Mouse (Mus musculus) adrenal gland, postnatal 4 days (tissue): ENCODE results near the gene Sugct. TPM values are rescaled to one million over a fixed set of nuclear protein-coding genes. Genes with fewer than 3 reads are reported as not detected.
A peak's percentile ranks its signal among the peaks of the same experiment; 100 is the strongest.

Experiments used
- DNase-seq, 2 experiments: peaks; one replicate each; pipeline ENCODE4 v3.0.0; 2021 to 2022; ENCODE audit warnings: low spot score in 2 of 2, mixed read lengths in 2 of 2
- long read RNA-seq, 2 experiments: library from polyadenylated mRNA; stranded (forward); transcript quantifications; one replicate each; pipeline ENCODE4 v2.0.0; 2021
- total RNA-seq, 2 experiments: library from RNA; stranded (reverse); gene quantifications; 2 replicates each; pipeline ENCODE4 v1.2.3; 2021

Gene Sugct
- total RNA-seq: 10 to 100 TPM in 1 of 2 experiments, 1 to 10 TPM in 1; 9.5 to 11.7 TPM
- long read RNA-seq, experiment 1, transcript Sugct-202 (3 exons, 1,351 nt): major isoform, 6 of 13 reads
- long read RNA-seq, experiment 1, partial matches to known transcripts: 2 of 13 reads
- long read RNA-seq, experiment 1, other reads (novel, unspliced or antisense): 5 of 13 reads
- long read RNA-seq, experiment 2, transcript Sugct-202 (3 exons, 1,351 nt): major isoform, 5 of 7 reads
- long read RNA-seq, experiment 2, partial matches to known transcripts: 1 of 7 reads
- long read RNA-seq, experiment 2, other reads (novel, unspliced or antisense): 1 of 7 reads

DNA sequence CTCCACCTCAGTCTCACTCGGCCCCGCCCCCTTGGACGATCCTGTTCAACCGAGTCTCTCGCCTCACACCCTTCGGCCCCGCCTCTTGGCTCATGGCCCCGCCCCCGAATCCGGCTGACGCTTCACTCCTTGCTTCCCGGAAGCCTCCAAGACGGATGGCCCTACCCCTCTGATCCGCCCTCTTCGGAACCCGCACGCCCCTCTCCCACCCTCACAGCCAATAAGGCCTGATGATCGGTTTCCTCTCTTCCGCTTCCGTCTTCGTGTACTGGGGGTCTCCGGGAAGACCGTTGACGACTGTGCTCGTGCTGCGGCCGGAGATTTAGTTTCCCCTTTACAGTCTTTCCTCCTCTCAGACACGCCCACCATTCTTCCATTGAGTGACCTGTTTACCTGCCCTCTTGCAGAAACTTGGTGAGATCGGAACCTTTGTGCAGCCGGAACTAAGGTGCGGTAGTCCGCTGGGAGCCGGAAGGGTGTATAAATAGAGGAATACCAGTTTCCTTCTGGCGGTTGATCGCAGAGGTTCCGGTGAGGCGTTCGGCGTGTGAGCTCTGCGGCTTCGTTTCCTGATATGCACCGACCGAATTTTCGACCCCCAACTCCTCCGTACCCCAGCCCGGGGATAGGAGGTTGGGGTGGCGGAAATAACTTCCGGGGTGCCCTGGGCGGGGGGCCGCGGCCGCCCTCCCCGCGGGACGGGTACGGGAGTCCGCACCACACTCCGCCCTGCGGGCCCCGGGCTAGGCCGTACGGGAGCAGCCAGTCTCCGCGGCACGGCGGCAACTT is at the start of gene Sugct, which contains the start of gene Mplkip:
TSS of gene Sugct (minus strand) at position 643 of the 789 bp plus-strand sequence.
TSS of gene Mplkip (plus strand) at position 282 of the 789 bp plus-strand sequence.
- DNase-seq: peak; percentile 99 to 100

DNA sequence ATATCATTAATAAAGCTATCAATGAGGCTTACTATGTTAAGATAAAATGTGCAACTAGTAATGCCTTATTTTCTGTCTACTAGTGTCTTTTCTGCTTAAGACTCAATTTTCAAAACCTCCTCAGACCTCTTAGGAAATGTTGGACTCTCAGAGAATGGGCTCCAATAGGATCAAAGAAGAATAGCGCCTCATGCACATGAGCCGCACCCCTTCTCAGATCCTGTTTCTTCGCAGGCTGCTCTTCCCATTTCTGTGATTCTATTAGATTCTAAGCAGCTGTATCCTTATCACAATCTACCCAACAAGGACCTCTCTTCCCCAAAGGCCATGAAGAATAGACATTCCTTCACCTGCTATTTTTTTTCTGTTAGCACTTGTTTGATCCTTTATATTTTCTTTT is 33.4 kb upstream of the Sugct start:
- DNase-seq: no peak

DNA sequence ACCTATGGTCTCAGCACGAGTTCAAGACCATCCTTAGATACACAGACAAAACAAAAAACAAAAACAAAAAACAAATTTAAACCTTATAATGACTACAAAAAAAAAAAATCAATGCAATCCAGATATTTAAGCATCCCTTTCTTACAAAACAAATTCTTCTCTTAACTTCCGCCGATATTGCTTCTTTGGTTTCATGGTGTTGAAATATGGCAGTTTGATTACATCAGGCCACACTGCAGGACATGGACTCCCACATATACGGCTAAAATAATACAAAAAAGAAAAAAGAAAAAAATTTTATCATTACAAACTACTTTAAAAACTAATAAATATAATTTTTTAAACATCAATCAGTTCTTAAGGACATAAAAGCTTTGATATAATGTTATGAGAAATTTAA is 32.6 kb upstream of the Sugct start:
- DNase-seq: no peak

DNA sequence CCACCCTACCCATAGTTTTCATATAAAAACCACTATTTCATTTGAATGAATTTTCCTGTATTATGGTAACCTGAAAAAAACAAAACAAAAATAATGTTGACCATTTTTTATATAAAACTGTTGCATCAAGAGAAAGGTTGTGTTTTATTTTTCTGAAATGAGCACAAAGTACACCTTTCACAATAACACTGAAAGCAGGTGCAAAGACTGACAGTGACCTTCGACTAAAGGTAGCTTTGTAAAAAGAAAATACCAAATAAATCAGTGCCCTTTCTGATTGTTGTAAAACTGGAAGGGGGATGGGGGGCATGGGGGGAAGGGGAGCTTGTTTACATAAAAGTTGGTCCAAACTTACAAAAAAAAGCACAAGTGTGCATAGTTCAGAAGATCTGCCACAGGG is 22.0 kb upstream of the Sugct start:
- DNase-seq: no peak

DNA sequence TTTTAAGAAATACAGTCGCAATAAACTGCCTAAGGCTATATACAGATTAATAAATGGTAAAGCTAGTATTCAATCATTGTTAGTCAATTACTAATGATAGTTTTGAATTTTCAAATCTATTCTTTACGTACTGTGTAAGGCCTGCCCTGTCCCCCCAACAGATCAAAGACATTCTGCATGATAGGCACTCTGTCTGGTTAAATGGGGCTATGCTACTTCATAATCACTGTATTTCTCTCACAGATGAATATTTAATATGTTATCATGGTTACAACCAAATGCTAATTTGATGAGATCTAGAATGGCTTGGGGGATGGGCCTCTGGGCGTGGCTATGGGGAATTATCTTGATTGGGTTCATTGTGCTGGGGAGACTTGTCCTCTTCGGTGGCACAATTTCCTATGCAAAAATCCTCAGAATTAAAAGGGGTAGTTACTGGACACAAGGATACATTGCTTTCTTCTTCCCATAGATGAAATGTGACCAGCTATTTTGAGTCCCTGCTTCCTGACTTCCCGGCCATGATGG is 13.5 kb upstream of the Sugct start:
- no peak for DNase-seq

DNA sequence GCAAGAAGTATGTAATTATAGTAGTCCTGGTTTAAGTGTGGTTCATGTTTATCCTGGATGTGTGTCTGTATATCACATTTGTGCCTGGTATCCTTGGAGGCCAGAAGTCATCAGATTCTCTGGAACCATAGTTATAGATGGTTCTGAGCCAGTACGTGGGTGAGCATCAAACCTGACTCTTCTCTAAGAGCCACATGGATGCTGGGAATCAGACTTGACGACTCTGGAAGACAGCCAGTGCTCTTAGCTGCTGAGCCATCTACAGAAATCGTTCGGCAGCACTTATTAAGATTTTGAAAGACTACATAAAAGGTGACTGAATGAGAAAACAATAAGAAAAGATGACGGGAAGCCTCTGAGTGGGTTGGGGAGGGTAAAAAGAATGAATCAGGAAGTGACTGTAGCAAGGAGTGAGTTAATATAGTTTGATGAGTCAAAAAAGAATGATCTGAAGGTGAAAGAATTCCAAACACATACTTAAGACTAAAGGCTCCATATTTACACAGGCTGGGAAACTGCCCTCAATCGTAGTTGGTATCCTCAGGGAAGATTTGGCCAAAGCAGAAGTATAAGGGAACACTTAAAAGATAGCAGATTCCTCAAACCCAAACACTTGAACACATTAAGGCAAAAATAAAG is 10.0 kb upstream of the Sugct start:
- DNase-seq: no peak

DNA sequence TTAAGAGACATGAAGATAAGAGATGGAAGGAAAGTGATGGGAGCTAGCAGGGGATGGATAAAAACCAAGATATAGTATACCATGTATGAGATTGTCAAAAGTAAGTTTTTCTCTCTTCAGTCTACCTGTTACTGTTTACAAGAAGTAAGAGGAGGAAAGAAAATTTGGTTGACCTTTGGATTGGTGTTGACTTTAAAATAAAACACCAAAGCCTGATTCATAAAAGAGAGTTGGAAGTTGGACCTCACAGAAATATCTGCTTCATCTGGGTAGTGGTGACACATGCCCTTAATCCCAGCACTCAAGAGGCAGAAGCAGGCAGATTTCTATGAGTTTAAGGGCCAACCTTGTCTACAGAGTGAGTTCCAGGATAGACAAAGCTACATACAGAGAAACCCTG is 7.0 kb upstream of the Sugct start:
- no peak for DNase-seq

DNA sequence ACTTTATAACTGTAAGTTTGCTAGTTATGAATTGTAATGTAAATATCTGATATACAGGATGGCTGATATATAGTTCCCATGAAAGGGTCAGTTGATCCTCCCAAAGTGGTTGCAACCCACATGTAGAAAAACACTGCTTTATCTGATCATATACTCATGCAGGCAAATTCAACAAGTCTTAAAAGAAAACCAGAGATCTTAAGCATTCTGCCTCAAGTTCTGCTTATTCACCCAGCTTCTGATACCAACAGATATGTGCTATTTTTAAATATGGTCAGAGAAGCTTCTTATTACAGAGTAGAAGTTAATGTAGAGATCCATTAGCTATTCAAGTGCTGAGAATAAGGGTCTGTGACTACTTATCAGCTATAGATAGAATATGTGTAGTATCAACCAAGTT is 6.0 kb upstream of the Sugct start:
- no peak for DNase-seq

DNA sequence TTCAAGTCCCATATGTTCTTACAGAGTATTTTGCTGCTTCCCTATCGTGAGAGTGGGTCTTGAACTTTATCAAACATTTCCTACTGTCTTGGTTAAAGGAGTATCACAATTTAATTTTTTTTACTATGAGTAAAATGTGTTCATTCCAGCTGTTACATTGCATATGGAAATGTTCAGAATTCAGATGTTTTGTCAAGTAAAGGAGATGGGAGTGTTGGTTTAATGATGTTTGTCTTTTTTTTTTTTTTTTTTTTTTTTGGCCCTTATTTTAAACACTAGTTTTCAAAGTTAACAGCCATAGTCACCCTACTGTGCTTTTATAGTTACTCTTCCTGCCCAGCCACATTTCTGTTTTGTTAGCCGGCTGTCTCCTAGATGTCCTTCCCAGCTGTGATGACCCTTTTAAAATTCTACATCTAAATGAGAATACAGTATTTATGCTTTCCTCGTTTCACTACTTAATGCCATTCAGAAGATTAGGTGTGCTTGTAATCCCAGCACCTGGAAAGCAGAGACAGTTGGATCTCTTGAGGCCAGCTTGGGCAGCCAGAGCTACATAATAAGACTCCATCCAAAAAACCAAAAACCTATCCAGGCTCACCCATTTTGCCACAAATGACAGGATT is 4.8 kb upstream of the Sugct start:
- DNase-seq: no peak

DNA sequence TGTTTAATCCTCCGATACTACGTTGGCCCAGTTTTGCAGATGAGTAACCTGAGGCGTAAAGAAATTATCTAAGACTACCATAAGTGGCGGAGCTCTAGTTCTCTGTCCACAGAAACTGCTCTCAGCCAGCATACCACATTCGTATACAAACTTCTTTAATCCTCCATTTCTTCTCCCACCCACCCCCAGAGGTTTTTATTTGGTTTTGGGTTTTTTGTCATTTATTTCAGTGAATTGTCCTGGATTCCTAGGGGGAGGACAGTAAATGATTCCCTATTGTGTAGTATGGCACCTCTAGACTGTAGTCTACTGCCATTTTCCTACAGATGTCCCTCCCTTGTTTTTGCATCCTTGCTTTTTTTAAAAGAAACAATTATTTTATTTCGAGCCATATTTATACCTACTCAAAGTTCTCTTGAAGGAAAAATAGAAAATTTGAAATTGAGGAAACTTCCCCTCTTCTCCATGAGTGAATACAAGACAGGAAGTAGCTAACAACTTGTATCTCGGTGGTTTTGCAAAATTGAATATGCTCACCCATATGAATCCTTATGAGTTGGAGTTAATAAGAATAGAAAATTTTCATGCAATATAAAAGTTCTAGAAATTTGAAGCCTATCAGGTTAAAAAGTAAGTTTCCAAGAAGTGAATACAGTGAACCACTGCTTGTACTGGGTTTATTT is 686 bp upstream of the Sugct start:
- no peak for DNase-seq

DNA sequence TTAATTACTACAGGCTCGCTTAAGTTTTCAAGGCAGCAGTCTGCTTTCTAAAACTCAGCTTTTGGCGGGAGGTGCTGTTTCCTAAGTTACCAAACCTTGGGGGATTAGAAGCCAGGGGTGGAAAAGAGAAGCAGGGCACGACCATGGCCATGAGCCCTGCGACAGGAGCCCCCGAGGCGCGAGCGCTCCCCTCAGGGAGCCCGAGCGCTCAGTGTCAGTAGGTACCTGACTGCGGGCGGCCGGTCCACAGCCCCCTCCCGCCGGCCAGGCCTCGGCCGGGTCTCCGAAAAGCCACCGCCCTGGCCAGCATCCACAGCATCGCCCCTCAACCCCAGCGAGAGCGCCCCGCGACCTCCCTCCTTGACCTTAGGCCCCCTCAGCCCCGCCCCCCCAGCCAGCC is 939 bp downstream of the Sugct start:
- no peak for DNase-seq

DNA sequence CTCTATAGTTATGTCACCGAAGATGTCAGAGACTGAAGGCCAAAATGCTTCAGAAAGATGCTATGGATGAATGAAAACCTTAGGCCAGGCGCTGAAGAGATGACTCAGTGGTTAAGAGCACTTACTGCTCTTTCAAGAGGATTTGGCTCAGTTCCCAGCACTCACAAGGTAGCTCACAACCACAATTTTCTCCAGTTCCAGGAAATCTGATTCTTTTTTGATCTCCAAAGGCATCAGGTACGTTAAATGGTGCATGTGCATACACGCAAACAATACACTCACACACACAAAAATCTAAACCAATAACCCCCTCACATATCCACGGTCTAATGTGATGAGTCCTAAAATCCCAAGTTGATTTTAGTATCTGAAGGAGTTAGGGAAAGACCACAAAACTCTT is 1.5 kb downstream of the Sugct start:
- DNase-seq: no peak

DNA sequence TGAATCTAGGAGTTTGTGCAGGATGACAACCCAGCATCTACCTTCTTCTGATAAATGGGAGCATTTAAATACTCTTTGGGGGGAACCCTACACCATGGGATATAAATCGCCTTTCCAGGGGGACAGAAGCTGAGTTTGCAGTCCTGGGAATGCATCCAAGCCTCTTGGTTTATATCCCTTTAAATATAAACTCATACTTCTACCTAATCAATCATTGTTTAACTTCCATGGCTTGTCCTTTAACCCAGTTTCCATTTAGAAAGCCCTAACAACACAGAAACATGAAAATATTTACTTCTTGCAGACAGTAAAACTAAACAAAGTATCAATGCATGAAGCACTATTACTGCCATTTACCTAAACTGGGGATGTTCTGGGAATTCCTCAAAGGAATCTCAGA is 3.9 kb downstream of the Sugct start:
- DNase-seq: no peak

DNA sequence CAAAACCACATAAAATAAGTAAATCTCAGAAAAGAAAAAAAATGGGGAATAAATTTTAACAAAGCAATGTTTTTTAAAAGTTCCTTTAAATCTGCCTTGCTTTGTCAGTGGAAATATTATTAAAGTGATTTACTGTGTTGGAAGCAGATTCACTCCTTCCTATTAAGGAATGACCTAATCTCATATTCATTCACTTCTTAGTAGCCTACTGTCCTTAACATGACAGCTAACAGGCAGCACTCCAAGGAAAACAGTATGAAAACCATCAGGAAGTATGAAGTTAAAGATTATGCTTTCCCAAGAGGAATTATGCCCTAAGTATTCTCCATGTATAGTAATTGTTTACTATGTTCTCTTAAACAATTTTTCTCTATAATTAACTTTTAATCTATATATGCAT is 4.7 kb downstream of the Sugct start:
- DNase-seq: no peak

DNA sequence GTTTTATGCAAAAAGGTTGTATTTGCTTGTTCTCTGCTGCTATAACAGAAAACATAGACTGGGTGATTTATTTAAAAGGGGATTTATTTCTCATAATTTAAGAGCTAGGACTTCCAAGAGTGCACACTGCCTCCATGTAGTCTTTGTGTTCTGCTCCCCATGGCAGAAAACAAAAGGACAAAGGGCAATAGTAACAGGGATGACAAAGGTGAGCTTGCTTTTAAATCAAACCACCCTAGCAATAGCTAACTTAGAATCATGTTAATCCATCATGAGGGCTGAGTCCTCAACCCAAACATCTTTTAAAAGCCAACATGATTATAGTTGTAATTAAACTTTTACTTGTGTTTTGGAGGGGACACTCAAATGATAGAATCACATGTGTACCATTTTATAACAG is 5.9 kb downstream of the Sugct start:
- no peak for DNase-seq

DNA sequence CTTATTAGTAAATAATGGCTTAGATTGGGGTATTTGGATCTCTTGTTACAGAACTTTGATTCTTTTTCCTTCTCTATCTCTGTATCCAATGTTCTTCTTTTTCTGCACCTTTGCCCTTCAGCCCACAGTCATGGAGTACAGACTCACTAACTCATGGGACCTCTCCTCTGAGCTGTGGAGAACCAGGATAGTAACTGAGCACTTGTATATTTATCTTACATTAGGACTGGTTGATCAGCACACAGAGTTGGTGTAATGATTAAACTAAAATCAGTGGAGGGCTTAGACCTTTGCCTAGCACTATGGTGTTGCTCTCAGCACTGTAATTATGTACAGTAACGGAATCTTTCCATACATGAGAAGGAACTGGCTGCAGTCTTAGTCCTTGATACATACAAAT is 24.2 kb downstream of the Sugct start:
- DNase-seq: no peak

DNA sequence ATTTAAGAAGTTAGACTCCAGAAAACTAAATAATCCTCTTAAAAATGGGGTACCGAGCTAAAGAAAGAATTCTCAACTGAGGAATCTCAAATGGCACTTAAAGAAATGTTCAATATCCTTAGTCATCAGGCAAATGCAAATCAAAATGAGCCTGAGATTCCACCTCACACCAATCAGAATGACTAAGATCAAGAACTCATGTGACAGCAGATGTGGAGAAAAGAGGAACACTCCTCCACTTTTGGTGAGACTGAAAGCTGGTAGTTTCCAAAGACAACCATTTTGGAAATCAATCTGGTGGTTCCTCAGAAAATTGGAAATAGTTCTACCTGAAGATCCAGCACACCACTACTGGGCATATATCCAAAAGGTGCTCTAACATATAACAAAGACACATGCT is 28.0 kb downstream of the Sugct start:
- DNase-seq: no peak

DNA sequence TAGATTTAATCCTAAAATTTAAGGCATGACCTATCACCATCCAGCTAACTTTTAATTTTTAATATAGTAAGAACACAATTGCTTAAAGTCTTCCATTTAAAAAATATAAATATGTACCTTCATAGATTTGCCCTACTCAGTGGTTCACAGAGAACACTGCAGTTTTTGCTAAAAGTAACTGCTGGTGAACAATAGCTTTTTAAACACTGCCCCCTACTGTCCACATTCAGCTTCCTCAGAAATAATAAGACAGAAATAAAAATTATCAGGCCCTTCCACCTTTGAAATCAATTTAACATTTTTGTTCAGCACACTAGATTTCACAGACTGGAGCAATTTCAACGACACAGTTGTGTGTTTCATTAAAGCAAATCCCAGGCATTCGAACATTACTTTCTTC is 53.1 kb downstream of the Sugct start:
- DNase-seq: no peak

DNA sequence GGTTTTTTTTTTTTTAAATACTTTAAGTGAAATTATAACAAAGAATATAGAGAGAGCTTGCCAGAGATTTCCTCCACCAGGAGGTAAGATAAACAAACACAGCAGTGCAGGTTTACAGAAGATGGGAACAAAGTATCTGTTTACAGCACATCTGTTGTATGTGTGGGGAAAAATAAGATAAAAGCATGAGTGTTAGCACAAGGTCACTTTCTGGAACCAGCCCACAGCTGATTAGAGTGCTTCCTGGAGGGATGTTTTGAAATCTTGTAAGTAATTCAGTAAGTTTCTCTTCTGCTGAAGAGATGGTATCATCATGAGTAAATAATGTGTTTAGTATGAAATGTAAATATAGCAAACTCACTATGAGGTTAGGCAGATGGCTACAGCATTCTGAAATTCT is 57.3 kb downstream of the Sugct start:
- DNase-seq: no peak

DNA sequence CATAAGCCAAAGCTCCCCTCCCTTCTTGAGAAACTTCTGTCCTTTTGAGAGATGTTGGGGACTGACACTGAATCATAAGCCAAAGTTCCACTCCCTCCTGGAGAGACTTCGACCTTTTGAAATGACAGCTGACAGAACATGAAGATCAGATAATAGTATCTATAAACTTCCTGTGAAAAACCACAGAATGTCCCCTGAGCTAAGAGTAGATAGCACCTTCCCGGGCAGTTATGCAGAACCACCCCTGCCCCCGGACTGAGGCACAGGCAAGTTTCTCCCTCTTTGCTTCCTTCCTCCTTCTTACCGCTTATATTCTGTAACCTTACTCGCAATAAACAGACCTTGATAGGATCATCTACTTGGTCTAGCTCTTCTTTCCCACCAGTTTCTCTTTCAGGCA is 68.2 kb downstream of the Sugct start:
- no peak for DNase-seq

DNA sequence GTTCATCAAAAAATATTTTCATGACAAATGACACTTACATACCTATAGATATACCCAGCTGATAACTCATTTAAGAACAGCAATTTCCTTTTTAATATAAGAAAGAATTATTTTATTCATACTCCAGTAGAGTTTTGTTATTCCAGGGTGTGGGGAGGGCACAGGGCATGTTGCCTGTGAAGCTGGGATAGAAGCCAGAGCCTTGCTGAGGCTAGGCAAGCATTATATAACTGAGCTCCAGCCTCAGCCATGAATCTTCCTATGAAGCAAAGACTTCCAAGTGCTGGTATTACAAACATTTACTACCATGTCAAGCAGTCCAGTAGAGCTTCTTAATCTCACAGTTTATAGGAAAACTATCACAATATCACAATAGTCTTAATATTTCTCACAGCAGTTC is 70.4 kb downstream of the Sugct start:
- no peak for DNase-seq
